Mouse (Mus musculus) C2C12 (cell line): ENCODE results near the gene Socs4. TPM values are rescaled to one million over a fixed set of nuclear protein-coding genes. Genes with fewer than 3 reads are reported as not detected.

ENCODE experiments used
- H3K27me3 ChIP-seq: one replicate; pipeline ENCODE4 v1.6.1; 2011; ENCODE audit not compliant: control insufficient read depth, insufficient read depth, insufficient read length
- H3K36me3 ChIP-seq: one replicate; pipeline ENCODE4 v1.6.1; 2011; ENCODE audit not compliant: control insufficient read depth, insufficient read depth
- H3K4me3 ChIP-seq: one replicate; pipeline ENCODE4 v1.5.1; 2011; ENCODE audit warnings: mild to moderate bottlenecking, control low read depth; ENCODE audit not compliant: poor library complexity, insufficient read depth, severe bottlenecking
- H3K79me2 ChIP-seq: one replicate; pipeline ENCODE4 v1.6.1; 2011; ENCODE audit not compliant: control insufficient read depth, insufficient read depth
- H3K79me3 ChIP-seq: one replicate; pipeline ENCODE4 v1.6.1; 2011; ENCODE audit warnings: low read depth, control low read depth
- H3ac ChIP-seq: one replicate; pipeline ENCODE3; 2011; ENCODE audit warnings: low read depth; ENCODE audit not compliant: control insufficient read depth, insufficient read length
- CEBPB ChIP-seq: IDR thresholded peaks from one replicate; pipeline ENCODE4 v1.6.1; 2011; ENCODE audit warnings: low read depth, mild to moderate bottlenecking, control low read depth, moderate library complexity
- CTCF ChIP-seq: IDR thresholded peaks from one replicate; pipeline ENCODE4 v1.5.1; 2011; ENCODE audit not compliant: control insufficient read depth, insufficient read depth, insufficient read length
- FOSL1 ChIP-seq: IDR thresholded peaks from one replicate; pipeline ENCODE4 v1.8.0; 2011; ENCODE audit warnings: mild to moderate bottlenecking, low read length; ENCODE audit not compliant: poor library complexity, insufficient read depth, severe bottlenecking
- MAX ChIP-seq: IDR thresholded peaks from one replicate; pipeline ENCODE4 v1.6.1; 2011; ENCODE audit warnings: mild to moderate bottlenecking, control low read depth
- MYOD1 ChIP-seq: IDR thresholded peaks from one replicate; pipeline ENCODE4 v1.6.1; 2011; ENCODE audit warnings: low read depth; ENCODE audit not compliant: control insufficient read depth, insufficient read length
- MYOG ChIP-seq: IDR thresholded peaks from one replicate; pipeline ENCODE4 v1.6.1; 2011; ENCODE audit not compliant: control insufficient read depth, insufficient read length; ENCODE audit errors: extremely low read depth
- USF1 ChIP-seq: IDR thresholded peaks from one replicate; pipeline ENCODE4 v1.6.1; 2011; ENCODE audit warnings: low read depth, mild to moderate bottlenecking, control low read depth, moderate library complexity
- polyA plus RNA-seq: library from polyadenylated mRNA; unstranded; fragments of >200 nt; fragmentation: generic; extraction: Trizol; gene quantifications from one replicate; pipeline ENCODE4 v1.2.1, GENCODE M21; 2012; ENCODE audit warnings: missing spikeins

The Socs4 gene
- polyA plus RNA-seq, 1 experiment: 3.0 TPM

DNA sequence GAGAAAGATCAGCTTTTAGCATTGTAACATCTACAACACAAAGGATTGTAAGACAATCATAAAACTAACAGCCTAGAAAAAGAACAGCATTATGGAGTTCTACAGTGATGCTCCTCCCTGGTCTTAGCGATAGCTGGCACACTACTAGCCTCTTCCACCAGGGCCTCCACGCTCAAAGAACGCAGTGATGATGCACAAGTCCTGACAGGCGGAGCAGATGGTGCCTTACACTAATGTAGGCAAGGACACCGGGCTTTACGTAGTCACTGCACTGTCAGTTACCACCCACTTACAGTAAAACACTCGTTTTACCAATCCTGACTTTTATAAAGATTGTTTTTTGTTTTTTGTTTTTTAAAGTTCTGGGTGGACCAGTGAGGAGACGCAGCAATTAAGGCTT is 10.9 kb upstream of the Socs4 start:
- peaks cover 63% of the 10 kb centered on the region for H3K36me3 ChIP-seq
- no peaks in the 10 kb centered on the region for H3K27me3 ChIP-seq
- TF ChIP-seq MYOG: no peak
- TF ChIP-seq CTCF: no peak
- TF ChIP-seq MYOD1: no peak
- no peak for TF ChIP-seq MAX
- no peak for TF ChIP-seq FOSL1
- TF ChIP-seq USF1: no peak
- no peaks in the 10 kb centered on the region for H3K79me3 ChIP-seq
- H3ac ChIP-seq: no peak overlapping the region
- no peaks in the 10 kb centered on the region for H3K79me2 ChIP-seq
- no peak overlapping the region for H3K4me3 ChIP-seq

- Histone ChIP-seq H3K36me3 (peaks cover 69% of the 10 kb centered on the region), H3K79me2 (peaks cover 9% of the 10 kb centered on the region), H3K27me3 (no peaks in the 10 kb centered on the region), H3K4me3 (no peak overlapping the region), H3ac (no peak overlapping the region), H3K79me3 (peaks cover 6% of the 10 kb centered on the region)
- TF ChIP-seq CTCF: no peak
- TF ChIP-seq USF1: no peak
- no peak for TF ChIP-seq MYOD1
- no peak for TF ChIP-seq FOSL1
- no peak for TF ChIP-seq MAX
- TF ChIP-seq CEBPB: no peak
- TF ChIP-seq MYOG: no peak
Observed at GRCm38 (mm10) chr14:47269056-47269455, 7.7 kb upstream of the Socs4 start.

DNA sequence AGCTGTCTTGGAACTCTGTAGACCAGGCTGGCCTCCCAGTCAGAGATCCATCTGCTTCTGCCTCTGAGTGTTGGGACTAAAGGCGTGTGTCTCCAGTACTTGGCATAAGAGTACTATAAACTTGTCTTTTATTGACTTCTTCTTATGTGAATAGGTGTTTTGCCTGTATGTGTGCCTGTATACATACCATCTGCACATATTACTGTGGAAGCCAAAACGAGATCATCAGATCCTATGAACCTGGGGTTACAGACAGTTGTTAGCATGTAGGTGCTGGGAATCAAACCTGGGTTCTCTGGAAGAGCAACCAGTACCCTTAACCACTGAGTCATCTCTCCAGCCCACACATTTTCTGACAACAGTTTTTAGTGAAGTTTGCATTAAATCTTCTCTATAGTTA is 7.0 kb upstream of the Socs4 start:
- H3K36me3 ChIP-seq: peaks cover 76% of the 10 kb centered on the region
- no peak for TF ChIP-seq FOSL1
- no peak for TF ChIP-seq MYOD1
- no peak for TF ChIP-seq CEBPB
- TF ChIP-seq MAX: no peak
- no peak for TF ChIP-seq MYOG
- no peak for TF ChIP-seq USF1
- no peak for TF ChIP-seq CTCF
- no peak overlapping the region for H3K4me3 ChIP-seq
- no peak overlapping the region for H3ac ChIP-seq
- H3K79me3 ChIP-seq: peaks cover 11% of the 10 kb centered on the region
- peaks cover 16% of the 10 kb centered on the region for H3K79me2 ChIP-seq
- no peaks in the 10 kb centered on the region for H3K27me3 ChIP-seq

DNA sequence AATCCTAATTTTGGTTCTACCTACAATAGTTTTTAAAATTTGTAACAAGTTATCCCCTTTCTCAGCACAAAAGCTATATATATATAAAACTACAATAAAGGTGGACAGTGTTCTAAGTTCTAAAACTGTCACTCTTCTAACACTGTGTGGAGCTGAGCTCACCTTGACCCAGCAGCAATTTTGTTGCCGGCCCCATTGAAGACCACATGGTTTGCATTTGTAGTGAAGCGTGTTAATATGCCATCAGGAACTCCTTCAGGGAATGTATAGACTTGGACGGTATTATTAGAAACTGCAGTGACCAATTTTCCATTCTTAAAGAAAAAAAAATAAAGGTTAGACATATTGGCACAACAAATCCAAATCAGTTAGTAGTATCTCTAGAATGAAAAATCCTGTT is 3.0 kb upstream of the Socs4 start:
- peaks cover 48% of the 10 kb centered on the region for H3K36me3 ChIP-seq

GRCm38 (mm10) chr14:47275417-47275816 is 1.3 kb upstream of the Socs4 start:
- Histone ChIP-seq H3K79me2 (peaks cover 72% of the 10 kb centered on the region), H3K36me3 (peaks cover 45% of the 10 kb centered on the region), H3ac (peak overlapping the region; percentile 28), H3K79me3 (peaks cover 62% of the 10 kb centered on the region), H3K4me3 (peak overlapping the region; percentile 72), H3K27me3 (no peaks in the 10 kb centered on the region)
- no peak for TF ChIP-seq MYOG

More for the DNA sequence above, 3.0 kb upstream of the Socs4 start:
- H3K79me3 ChIP-seq: peaks cover 45% of the 10 kb centered on the region
- no peaks in the 10 kb centered on the region for H3K27me3 ChIP-seq
- no peak overlapping the region for H3ac ChIP-seq
- no peak for TF ChIP-seq MAX
- no peak for TF ChIP-seq USF1
- no peak for TF ChIP-seq CTCF
- TF ChIP-seq CEBPB: no peak
- no peak for TF ChIP-seq FOSL1
- TF ChIP-seq MYOG: no peak
- no peak for TF ChIP-seq MYOD1
- no peak overlapping the region for H3K4me3 ChIP-seq
- peaks cover 55% of the 10 kb centered on the region for H3K79me2 ChIP-seq

GRCm38 (mm10) chr14:47276036-47276603 is 611 bp upstream of the Socs4 start:
- TF ChIP-seq MAX (no peak), FOSL1 (no peak), MYOD1 (no peak), MYOG (no peak)
- peaks cover 69% of the 10 kb centered on the region for H3K79me3 ChIP-seq
- H3K36me3 ChIP-seq: peaks cover 46% of the 10 kb centered on the region
- peak overlapping the region; percentile 72 for H3K4me3 ChIP-seq
- H3K27me3 ChIP-seq: no peaks in the 10 kb centered on the region
- peak overlapping the region; percentile 79 for H3ac ChIP-seq
- peaks cover 79% of the 10 kb centered on the region for H3K79me2 ChIP-seq

DNA sequence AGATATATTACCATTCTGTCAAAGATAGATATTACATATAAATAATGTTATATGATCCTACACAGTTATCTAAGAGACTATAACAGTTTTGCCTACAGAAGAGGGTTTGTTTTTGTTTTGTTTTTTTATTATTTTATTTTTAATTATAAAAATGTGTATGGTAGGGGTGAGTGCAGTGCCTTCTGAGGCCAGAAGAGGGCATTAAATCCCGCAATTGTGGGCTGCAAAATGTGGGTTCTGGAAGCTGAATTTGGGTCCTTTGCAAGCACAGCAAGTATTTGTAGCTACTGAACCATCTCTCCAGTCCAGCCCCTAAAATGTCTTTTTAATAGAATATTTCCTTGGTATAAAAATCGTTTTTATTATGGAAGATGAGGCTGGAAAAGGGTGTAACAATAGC is 2.3 kb downstream of the Socs4 start:
- Histone ChIP-seq H3K27me3 (no peaks in the 10 kb centered on the region), H3ac (no peak overlapping the region), H3K36me3 (peaks cover 22% of the 10 kb centered on the region), H3K79me3 (peaks cover 90% of the 10 kb centered on the region), H3K79me2 (peaks cover 99% of the 10 kb centered on the region), H3K4me3 (no peak overlapping the region)
- TF ChIP-seq MYOD1 (no peak), USF1 (no peak), MYOG (no peak), FOSL1 (no peak), CEBPB (no peak), MAX (no peak), CTCF (no peak)
